Mouse (Mus musculus): ENCODE results near the gene Tmprss11e.

The Tmprss11e gene

DNA sequence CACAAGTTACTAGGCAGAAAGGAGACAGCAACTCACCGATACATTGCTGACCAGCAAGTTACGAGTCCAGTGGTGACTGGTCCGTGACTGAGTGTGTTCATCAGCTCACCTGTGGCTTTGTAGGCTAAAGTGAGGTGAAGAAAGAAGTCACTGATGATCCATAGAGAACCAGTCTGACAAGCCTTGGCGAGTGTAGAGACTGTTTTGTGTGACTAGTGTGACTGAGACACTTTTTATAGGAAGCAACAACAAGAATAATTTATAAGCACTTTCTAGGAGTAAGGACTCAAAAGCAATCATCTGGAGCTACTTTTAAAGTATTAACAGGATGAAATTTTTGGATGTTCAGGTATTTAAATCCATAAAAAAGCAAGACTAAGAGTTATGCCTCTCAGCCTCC, at the start of gene Tmprss11e:
Tmprss11e (minus strand) TSS at position 101 of the 400 bp plus-strand sequence.
- DNase-seq (ENCODE audit: extremely low read depth, low read depth, low spot score) = no peak

DNA sequence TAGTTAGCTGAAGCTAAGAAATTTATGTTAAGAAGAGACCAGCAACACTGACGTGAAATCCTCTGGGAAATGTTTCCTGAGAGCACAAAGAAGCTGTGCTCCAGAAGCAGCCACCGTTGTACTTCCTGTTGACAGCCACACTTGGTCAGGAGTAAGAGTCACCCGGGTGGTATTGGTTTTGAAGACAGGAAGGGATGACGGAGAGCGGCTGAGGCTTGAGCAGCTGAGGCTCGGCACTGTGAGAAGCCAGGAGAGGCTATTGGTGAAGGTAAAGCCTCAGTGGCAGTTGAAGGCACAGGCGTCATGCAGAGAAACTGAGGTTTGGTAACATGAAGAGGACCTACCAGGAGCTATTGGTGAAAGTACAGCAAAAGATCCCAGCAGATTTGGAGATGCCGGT, 47.2 kb upstream of the Tmprss11e start:
- no peak for DNase-seq (ENCODE audit: extremely low read depth, low read depth, low spot score)

DNA sequence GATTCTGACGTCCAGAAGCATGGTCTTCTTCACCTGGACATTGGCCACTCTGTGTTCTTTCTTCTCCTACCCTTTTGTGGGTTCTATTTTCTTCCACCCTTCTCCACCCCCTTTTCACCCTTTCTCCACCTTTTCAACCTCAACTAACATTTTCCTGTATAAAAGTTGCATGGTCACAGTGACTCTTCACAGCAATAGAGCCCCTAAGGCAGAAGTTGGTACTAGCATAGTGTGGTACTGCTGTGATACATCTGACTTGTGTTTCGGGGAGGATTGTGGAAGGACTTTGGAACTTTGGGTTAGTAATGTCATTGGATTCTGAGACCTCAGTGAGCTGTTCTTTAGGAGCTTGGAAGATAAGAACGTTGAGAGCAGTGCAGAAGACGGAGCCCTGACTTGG, 46.6 kb upstream of the Tmprss11e start:
- DNase-seq (ENCODE audit: extremely low read depth, low read depth, low spot score) = no peak

DNA sequence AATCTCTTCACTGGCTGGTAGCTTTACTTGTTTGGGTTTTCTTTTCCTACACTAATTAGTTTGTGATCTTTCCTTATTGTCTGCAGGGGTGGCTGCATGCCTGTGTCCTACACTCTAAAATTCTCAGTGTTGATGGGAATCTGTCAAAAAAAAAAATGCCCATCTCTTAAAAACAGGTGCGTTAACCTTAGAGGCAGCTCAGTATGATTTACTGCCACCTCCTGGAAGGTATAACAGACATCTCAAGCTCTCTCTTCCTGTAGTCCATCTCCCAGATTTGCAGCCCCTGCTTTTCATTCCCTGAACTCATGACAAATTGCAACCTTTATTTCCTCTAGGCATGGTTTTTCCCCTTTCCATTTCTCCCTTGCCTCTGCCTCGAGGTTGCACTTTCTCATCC, 44.3 kb upstream of the Tmprss11e start:
- DNase-seq (ENCODE audit: extremely low read depth, low read depth, low spot score) = no peak

DNA sequence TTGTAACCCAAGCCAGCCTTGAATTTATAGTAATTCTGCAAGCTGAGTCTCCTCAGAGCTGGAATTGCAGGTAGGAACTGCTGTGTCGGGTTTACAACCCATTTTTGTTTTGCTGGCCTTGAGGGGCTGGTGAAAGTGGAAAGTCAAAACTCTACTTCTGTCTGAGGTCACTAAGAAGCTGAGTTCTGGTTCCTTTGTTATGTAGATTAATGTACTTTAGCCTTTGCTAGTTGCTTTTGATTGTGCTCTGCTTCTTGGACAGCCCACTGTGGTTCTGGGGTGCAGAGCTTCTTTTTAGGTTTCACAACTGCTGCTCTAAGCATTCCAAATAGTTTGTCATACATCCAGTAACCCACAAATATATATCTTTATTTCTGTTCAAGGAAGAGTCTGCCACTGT, 41.2 kb upstream of the Tmprss11e start:
- no peak for DNase-seq (ENCODE audit: extremely low read depth, low read depth, low spot score)

DNA sequence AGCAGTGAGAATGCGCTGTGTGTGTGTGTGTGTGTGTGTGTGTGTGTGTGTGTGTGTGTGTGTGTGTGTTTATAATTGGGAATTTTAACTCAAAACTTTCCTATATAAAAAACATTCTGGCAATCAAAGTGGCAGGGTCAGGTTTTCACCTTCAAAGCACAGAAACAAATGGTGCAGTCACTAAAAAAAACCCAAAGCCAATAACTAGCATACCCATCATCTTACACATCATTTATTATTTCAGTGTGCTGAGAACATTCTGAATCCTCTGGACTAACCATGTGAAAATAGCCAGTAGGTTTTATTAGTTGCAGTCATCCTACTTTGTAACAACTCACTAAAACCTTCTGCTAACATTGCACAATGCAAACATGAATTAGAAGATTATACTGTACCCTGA, 38.6 kb upstream of the Tmprss11e start:
- DNase-seq (ENCODE audit: extremely low read depth, low read depth, low spot score) = no peak

DNA sequence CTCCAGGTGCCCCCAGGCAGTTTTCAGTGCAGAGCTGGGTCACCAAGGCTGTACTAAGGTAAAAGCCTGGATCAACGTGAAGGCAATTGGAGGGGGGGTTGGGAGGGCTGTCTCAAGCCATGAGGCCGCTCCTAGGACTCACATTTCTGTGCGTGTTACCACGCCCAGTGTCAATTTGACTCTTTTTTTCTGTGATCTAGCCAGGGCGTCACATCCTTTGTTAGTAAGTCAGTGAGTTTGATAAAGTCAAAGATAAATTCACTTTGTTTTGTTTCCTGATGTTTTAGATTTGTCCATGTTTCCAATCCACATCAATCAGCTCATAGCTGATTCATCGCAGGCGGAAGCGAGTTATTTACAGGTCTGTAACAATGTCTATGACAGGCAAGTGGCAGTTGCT, 37.4 kb upstream of the Tmprss11e start:
- no peak for DNase-seq (ENCODE audit: extremely low read depth, low read depth, low spot score)

DNA sequence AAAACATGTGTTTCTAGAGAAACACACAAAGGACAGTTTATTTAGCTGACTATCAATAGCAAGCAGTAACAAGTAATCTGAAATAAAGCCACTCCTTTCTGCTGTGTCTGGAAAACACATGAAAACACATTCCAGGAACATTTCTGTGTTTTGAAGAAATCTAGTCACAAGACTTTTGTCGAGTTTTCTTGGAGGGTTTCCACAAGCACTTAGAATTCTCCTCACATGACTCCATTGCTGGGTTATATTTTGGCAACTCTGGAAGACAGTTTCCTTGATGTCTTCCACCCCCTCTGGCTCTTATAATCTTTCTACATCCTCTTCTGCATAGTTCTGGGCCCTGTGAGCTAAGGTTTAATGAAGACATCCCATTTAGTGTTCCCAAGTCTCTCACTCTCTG, 32.9 kb upstream of the Tmprss11e start:
- DNase-seq (ENCODE audit: extremely low read depth, low read depth, low spot score) = no peak

DNA sequence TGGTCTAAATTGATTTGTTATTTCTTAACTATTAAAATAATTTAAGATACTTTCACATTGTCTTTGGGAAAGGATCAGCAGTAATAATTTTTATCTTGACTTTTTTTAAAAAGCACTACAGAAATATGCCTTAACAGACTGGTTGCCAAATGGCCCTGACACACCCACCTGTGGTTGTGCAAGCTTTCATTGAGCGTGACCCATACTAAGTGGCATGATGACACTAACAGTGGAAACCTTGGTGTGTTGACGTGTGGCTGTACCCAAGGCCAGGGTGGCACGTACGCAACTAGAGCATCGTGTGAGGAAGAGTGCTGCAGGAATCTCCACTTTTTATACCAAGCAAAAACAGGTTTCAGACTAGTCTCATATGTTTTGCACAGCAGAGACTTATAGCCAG, 31.3 kb upstream of the Tmprss11e start:
- DNase-seq (ENCODE audit: extremely low read depth, low read depth, low spot score) = no peak

DNA sequence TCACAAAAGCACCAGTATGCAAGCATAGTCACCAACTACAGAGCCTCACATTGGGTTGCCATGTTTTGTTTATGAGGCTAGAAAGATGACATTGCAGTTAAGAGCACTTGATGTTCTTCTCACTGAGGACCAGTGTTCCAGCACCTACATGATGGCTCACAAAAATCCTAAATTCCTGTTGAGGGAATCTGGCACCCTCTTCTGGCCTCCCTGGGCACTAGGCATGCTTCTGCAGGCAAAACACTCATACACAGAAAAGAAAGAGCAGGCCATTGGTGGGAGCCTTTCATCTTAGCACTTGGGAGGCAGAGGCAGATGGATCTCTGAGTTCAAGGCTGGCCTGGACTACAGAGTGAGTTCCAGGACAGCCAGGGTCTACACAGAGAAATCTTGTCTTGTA, 25.4 kb upstream of the Tmprss11e start:
- DNase-seq (ENCODE audit: extremely low read depth, low read depth, low spot score) = no peak

DNA sequence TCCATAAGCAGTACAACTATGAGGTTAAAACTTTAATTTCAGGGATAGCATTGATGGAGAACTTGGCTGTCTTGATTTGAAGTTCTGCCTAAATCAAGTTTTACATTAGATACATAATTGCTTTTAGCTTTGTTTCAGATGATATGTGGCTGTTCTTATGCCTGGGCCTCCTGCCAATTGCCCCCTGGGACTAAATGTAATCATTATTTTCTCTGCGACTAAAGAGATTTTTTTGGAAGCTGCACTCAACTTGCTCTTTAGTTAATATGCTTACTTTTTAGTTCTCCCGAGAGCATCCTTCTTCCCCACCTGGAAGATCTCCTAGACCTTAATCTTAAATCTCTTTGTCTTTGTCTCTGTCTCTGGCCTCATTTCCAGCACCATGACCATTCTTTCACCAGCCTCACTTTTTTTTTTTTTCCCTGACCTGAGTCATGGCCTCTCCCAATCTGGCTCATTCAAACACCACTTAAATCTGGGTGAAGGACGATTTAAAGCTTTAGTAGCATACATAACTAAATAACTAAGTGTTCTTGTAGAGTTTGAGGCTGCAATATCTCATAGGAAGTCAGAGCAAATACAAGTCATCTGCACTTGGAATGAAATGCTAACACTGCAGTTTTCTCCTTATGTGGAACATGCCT, 23.5 kb upstream of the Tmprss11e start:
- no peak for DNase-seq (ENCODE audit: extremely low read depth, low read depth, low spot score)

DNA sequence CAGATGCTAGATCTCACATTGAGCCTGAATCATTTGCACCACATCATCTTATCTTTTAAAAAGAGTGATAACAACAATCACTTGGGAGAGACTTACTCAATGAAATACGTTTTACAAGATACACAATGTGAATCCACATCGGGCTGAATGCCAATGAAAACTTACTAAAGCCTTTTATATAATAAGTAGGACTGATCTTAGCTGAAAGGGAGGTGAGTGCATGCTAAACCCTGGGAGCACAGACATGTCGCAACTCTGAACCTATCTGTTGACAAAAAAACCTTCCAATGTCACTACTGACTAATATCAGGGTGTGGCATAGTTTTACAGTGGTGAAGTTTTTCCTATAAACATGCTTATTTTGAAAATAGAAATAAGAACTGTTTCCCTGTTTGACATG, 2.8 kb downstream of the Tmprss11e start:
- peak; percentile 59 for DNase-seq (ENCODE audit: extremely low read depth, low read depth, low spot score)

DNA sequence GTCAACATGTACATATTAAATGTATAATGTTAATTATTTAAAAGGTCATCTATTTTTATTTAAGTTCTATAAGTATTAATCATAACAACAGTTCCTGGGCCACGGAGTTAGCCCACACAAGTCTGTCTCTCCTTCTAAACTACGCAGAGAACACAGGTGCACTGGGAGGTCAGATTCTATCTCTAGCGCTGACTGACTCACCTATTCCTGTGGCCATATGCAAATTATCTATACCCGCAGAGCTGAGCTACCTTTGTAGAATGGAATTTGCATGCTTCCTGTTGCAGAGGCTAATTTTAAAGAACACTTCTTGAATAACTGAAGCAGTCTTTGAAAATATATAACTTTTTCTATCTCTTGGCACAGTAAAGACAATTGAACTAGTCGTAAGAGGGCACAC, 4.5 kb downstream of the Tmprss11e start:
- DNase-seq (ENCODE audit: extremely low read depth, low read depth, low spot score) = no peak

DNA sequence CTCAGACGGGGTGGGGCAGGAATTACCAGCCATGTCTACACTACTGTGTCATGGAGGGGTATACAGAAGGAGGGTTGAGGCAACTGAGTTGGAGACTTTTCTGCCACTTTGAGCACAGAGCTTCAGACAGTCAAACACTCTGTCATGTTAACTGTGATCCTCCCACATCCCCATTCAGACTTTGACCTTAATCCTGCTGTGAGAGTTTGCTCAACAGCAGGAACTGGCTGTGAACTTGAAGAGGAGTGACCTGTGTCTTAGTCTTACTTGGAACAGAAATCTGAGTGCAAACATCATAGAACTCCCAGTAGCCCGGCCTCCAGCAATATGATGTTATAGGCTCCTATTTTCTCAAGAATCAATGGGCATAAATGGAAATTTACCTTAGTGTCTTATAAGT, 9.8 kb downstream of the Tmprss11e start:
- DNase-seq (ENCODE audit: extremely low read depth, low read depth, low spot score) = peak; percentile 81

DNA sequence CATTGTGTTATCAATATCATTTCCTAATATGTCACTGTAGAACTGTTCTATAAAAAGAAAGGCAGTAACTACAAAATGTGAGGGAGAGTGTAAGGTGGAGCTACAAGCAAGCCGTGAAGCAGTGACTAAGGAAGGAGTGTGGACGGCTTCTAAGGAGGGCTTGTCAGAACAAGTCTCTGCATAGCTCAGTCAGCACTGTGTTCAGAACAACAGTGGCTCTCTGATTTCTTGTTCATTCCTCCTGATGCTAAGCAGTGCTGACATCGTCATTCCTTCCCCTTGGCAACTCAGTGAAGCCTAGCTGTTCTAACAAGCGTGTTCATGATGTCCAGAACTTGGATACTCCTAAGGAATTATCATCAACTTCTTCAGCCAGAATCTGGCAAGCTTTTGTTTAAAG, 15.0 kb downstream of the Tmprss11e start:
- peak; percentile 56 for DNase-seq (ENCODE audit: extremely low read depth, low read depth, low spot score)

DNA sequence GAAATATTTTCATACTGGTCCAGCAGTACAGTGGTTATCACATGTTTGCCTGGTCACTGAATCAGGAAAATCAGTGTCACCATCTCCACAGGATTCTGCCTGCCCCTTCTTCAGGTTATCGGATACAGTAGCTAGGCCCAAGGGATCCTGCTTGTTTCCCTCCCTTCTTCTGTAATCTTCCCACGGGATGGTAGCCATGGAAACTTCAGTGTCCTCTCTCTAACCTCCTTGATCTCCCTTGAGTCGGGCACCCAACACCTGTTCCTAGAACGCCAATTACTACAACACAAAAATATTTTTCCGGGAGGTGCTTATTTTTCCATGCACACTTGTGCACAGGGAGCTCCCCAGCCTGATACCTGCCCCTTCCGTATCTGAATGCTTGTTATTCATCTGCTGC, 17.0 kb downstream of the Tmprss11e start:
- DNase-seq (ENCODE audit: extremely low read depth, low read depth, low spot score) = no peak

DNA sequence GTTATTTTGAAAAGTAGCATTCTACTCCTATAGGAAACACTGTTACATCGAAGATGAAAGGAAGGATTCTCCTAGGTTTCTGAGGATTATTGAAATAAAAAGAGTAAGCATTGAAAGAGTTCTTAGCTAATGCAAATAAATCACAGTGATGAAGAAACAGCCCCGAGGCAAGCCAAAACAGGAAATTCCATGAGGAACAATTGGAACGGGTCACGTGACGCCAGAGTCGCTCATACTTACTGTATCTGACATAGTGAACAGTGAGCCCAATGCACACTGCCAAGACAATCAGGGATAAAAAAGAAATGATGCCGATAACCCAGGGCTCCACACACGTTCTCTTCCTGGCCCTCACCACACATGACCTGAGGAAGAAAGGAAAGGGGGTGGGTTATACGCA, 18.6 kb downstream of the Tmprss11e start:
- DNase-seq (ENCODE audit: extremely low read depth, low read depth, low spot score) = peak; percentile 68

DNA sequence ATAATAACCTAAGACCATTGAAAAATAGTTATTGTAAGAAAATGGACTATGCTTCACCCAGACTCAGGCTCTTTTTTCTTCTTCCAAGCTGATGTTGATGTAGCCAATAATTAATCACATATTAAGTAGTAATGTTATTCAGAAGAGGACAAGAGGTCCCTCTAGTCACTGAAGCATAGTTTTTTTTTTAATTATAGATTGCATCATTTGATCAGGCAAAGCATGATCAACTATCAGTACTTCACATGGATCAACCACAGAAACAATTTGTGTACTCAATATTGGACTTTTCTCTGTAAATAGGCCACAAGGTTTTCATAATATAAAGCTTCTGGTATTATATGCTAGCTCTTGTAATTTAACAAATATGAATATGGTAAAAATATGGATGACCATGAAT, 20.6 kb downstream of the Tmprss11e start:
- no peak for DNase-seq (ENCODE audit: extremely low read depth, low read depth, low spot score)

DNA sequence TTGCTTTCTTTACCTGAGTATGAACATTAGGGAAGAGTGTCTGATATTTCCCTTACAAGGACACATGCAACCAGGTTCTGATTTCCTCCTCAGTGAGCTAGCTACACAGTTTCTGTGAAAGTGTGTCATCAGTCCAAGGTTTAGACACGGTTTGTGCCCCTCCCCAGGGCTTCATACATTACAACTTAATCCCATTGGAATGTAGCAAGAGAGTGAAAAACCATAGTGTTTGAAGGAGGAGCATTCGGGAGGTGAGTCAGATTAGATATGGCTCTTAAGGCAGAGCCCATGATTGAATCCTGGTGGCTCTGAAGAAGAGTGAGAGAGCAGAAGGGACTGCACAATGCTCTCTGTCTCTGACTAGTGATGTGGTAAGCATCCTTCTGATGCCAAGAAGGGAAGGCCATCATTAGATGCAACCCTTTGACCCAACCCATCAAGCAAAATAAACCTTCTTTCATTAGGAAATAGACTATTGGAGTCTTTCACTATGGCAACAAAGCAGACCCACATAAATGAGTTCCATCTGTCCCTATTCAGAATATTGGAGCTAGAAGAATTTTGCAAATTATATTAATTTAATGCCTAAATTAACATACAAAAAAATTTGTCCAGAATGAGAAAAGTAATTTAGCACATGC, 22.7 kb downstream of the Tmprss11e start:
- no peak for DNase-seq (ENCODE audit: extremely low read depth, low read depth, low spot score)

DNA sequence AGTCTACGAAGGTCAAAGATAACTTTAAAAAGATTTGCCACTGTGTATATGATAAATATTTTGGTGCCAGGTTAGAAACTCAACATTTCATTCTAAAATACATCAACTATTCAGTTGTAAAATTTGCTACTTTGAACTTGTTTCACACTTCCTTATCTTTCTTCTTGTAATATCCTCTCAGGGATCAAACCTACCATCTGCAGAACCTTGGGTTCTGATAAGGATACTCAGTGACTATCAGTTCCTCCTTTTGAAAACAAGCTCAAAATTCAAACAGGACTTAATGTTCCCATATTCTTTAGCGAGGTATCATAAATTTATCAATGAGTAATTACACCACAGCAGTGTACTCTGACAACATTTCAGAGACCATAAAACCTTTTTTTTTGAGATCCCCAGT, 30.6 kb downstream of the Tmprss11e start:
- DNase-seq (ENCODE audit: extremely low read depth, low read depth, low spot score) = no peak

DNA sequence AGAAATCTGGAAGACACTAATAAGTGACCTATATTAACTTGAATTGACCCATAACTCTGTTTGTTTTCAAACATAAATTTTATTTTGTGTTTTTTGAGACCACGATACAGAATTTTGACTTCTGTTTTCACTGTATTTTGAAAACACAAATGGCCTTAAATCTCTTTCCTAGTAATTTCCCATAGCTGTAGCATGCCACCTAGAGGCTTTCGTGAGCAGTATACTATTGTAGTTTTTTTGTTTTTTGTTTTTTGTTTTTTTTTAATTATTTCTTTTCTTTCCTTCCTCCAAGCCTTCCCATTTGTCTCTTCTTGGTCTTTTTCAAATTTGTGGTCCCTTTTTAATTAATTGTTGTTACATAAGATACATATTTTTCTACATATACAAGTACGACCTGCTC, 40.7 kb downstream of the Tmprss11e start:
- no peak for DNase-seq (ENCODE audit: extremely low read depth, low read depth, low spot score)

DNA sequence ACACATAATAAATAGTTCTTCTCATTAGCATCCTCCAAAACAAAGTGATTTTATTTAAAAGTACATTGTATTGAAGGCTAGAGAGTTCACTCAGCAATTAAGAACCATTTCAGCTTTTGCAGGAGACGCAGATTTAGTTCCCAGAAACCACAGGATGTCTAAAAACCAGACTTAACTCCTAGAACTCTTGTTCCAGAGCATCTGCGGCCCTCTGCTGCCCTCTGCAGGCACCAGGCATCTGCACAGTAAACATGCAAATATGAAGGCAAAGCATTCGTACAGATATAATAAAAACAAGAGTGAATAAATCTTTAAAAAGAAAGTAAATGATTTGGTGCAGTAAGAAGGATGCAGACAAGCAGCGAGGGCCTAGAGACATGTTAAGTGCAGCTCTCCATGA, 60.9 kb downstream of the Tmprss11e start:
- DNase-seq (ENCODE audit: extremely low read depth, low read depth, low spot score) = no peak

DNA sequence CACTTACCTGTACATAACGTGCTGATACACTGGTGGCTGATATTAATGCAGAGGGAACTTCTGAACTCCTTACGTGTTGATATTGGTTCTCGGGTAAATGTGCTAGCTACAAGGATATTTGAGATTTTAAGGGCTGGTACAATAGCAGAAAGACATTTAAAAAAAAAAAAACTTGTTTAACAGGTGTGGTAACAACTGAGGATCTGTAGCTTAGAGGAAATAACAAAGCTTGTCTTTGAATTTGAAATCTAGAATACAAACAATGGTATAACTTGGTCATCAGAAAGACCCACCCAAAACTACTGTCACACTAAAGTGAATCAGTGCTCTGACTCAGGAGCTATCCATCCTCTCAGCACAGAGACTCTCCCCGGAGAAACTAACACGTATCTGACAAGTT, 69.4 kb downstream of the Tmprss11e start, which contains the start of gene Tmprss11b:
Tmprss11b (minus strand) TSS at position 101 of the 400 bp plus-strand sequence.
- no peak for DNase-seq (ENCODE audit: extremely low read depth, low read depth, low spot score)

Measured in fat pad, adult 2 months (tissue).